Mouse (Mus musculus): ENCODE results near the gene Slc6a18.
"Not testable (repeated sequence)": the region's sequence is repeated elsewhere in the genome, so short reads cannot be mapped to it uniquely, and the experiment has no call there.

The Slc6a18 gene

DNA sequence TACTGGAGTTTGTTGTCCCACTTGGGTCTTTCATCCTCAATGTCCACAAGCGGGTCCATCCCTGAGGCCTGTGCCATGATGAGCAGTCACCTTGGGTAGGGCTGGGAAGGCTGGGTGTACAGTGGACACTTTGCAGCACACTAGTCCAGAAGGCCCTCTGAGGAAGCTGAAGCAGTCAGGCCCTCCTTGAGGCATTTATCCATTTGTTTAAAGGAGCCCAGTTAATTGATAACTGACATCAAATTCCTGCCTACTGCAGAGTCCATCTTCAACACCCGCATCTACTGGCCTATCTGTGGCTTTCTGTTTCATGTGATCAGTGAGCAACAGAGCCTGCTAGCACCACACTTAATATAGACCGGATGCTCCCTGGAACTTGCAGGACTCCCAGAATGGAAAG is at the start of gene Slc6a18:
TSS of gene Slc6a18 (minus strand) at position 171 of the 400 bp plus-strand sequence.
- no peak for DNase-seq (ENCODE audit: low spot score)

GRCm38 (mm10) chr13:73725315-73725714 is 47.5 kb upstream of the Slc6a18 start:
- DNase-seq (ENCODE audit: low spot score): no peak

DNA sequence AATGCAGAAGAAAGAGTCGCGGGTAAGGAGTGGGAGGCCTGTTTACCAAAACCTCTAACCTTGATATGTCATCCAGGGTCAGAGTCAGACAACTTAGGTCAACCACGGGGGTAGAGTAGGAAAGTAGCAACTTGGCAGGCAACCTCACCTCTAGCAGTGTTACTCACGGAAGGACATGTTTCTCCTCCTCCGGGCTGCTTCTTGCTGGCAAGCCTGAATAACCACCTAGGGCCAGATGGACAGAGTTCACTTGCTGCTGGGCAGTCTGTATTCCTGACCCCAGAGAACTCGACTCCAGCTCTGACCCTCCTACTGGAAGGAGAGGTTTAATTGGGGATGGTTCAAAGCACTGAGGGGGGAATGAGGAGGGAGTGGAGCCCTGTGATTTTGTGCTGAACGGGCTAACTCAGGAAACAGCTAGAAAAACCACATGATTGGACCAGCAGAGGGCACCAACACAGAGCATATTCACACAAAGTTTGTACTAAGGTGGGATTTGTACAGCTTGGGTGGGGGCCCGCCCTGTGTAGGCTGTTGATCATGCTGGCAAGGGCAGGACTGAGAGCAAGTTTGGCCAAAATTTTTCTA is 45.4 kb upstream of the Slc6a18 start:
- DNase-seq (ENCODE audit: low spot score): peak; percentile 69

DNA sequence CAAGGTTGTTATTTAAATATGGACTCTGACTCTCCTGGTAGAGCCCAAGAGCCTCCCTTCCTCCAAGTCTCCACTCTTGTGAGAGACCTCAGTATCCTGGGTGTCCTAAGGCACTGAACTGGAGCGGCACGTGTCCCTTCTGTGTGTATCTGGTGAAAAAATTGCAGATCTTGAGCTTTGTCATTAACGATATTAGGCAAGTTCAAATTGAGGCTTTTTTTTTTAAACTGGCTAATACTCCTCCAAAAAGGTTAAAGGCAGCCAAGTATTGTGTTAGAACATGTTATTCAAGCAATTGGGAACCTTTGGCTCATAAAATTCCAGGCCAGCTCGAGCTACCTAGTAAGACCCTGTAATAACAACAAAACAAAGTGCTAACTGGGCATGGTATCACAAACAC is 42.4 kb upstream of the Slc6a18 start:
- peak; percentile 58 for DNase-seq (ENCODE audit: low spot score)

GRCm38 (mm10) chr13:73718225-73718624 is 40.4 kb upstream of the Slc6a18 start:
- peak; percentile 91 for DNase-seq (ENCODE audit: low spot score)

DNA sequence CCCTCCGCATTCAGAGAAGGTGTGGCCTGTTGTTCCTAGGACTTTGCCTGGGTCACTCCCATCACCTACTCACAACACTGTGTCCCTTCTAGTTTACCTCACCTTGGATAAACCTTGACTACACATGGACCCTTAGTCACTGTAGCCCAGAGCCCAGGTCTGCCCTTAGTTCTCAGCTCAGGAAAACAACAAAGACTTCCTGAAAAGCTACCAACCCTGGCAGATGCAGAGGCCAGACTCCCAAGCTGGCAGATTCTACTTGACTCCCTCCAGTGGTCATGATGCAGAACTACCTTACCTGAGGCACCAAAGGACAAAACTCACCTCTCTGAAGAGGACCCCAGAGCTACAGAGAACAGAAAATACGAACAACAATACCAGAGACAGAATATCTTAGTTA is 36.2 kb upstream of the Slc6a18 start:
- DNase-seq (ENCODE audit: low spot score): peak; percentile 39

- DNase-seq (ENCODE audit: low spot score): no peak
Observed at GRCm38 (mm10) chr13:73713204-73713603, 35.4 kb upstream of the Slc6a18 start.

DNA sequence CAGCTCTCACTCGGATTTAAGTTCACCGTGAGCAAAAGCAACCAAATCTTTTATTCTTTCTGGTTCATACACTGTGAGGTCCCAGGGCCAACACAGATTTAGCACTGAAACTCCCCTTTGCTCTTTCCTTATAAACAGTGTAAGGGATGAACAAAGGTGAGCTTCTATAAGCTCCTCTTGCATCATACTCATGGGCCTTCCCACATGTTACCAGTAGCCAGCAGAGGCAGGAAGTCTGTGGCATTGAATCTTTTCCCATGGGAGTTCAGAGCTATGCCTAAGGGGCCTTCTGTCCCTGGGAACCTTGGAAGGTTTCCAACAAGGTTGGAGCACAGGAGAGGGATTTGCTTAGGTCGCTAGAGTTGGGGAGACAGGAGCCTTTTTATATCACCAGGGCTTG is 34.4 kb upstream of the Slc6a18 start:
- DNase-seq (ENCODE audit: low spot score): no peak

DNA sequence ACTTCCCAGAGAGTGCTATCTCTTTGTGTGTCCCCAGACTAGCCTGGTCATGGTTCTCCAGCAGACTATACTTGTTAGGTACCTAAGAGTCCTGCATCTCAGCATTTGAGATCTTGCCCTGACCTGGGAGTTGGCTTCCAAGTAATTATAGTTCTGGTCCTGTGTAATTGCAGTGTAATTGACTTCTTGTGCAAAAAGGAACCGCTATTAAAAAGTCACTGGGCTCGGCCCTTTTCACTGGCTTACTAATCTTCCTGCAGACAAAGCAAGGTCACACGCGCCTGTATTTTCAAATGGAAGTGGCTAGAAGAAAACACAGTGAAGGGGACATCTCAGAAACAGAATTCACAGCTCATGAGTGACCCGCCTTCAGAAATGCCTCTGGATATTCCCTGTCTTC is 34.0 kb upstream of the Slc6a18 start:
- DNase-seq (ENCODE audit: low spot score): no peak

DNA sequence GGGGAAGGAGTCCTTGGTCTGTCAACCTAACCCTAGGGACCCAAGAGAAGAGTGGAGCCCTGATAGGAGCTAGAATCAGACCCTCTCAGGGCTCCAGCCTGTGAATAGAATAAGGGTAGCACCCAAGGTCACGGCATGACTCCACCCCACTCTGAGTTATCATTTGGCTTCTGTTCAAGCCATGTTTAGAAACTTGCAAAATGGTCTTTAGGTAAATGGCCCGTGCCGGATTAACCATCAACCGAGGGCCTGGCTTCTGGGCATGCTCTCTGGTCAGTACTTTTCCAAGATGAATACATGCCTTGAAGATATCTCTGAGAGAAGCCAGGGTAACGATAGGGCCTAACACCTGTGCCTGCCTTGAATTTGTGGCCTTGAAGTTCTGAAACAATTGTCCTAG is 33.4 kb upstream of the Slc6a18 start:
- DNase-seq (ENCODE audit: low spot score): no peak

DNA sequence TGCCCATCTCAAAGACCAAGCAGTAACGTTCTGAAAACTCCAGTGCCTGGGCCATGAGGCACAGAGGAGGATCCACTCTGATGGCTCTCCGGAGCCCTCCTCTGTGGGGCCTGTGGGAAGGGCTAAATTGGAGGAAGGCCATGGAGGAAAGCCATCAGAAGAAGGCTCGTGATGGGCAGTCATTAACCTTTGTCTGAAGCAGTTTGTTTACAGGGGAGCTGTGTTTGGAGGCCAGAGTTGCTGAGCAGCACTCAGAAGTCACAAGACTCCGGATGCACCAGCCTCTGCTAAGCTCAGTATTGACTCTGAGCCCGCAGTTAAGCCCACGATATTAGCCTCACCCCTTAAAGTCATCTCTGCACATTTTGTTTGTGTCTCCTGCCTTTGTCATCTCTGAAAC is 31.7 kb upstream of the Slc6a18 start:
- no peak for DNase-seq (ENCODE audit: low spot score)

GRCm38 (mm10) chr13:73704694-73705325 is 27.0 kb upstream of the Slc6a18 start, which contains the start of gene Slc6a19:
Gene Slc6a19 (minus strand): TSS chr13:73704865.
- no peak for DNase-seq (ENCODE audit: low spot score)

DNA sequence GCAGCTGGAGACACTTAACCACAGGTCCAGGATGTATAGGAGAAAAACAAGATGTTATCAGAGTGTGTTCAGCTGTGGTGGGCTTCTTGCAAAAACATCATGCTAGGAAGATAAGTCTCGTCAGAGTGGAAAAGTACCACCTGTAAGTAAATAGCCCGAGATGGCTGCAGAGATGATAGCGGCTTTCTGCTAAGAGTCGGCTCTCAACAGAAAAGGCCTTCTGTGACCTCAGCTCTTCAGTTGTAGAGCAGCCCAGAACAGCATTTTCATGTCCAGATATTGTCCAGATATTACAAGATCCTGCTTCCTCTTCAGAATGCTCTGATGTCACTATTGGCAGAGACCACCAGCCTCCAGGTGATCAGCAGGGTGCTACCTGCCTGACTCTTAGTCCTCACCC is 25.7 kb upstream of the Slc6a18 start:
- DNase-seq (ENCODE audit: low spot score): not testable (repeated sequence)

GRCm38 (mm10) chr13:73702776-73703175 is 25.0 kb upstream of the Slc6a18 start:
- DNase-seq (ENCODE audit: low spot score): no peak

DNA sequence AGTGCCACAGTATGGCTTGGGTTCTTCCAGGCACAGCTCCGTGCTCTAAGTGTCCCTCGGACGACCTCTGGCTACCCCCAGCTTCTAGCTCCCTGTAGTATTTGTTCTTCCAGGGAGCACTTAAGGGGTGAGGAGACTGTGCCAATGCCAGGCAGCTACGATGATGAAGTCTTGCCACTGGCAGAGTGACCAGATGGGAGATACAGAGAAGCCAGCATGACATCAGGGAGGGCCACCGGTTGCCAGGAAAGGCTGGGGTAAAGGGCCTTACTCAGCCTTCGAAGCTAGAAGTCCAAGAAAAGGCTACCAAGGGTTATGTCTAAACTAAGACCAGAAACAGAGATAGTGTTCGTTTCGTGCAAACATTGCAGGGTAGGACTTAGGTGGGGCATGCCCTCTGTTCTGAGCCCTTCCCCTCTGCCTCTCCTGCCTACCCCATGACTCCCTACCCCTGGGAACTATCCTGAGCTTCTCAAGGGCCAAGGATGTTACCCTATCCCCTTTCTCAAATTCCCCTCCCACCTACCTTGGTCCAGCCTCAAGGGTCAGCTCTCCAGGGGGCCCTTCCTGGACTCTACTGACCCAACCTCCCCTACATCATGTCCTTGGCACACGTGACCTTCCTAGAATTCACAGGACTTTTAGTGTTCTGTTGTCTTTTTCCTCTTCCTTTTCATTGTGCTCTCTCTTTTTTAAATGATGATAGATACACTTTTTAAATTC is 23.5 kb upstream of the Slc6a18 start:
- peak; percentile 87 for DNase-seq (ENCODE audit: low spot score)

DNA sequence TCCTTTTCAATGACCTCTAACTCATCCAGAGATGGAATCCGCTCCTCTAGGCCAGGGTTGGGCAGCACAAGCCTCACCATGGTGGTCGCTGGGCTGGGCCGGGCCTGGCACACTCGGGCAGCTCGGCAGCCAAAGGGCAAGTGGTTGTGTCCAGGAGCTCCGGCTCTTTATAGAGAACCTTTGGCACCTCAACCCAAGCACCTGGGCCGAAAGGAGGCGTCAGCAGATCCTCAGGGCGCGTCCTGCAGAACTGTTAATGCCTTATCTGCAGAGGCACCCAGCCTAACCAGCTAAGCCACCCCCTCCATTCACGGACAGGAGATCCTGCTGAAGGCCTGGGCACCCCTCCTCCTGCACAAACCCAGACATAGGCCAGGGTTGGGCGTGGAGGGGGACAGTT is 22.7 kb upstream of the Slc6a18 start:
- no peak for DNase-seq (ENCODE audit: low spot score)

GRCm38 (mm10) chr13:73699714-73700113 is 21.9 kb upstream of the Slc6a18 start:
- no peak for DNase-seq (ENCODE audit: low spot score)

- DNase-seq (ENCODE audit: low spot score): no peak
Observed at GRCm38 (mm10) chr13:73696529-73696928, 18.7 kb upstream of the Slc6a18 start.

DNA sequence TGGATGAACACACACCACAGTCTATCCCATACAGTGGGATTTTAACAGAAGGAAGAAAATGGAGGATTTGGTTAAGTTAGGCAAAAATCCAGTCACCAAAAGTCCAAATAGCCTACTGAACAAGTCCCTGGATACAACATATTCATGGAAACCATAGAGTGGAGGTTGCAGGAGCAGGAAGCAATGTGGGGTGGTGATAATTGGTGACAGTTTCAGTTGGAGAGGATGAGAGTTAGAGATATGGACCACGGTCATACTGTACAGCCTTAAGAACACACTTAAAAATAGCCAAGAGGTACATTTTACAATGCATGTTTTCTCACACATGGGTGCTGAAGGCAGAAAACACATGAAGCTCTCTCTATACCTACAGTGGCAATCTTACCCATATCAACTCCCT is 17.1 kb upstream of the Slc6a18 start:
- no peak for DNase-seq (ENCODE audit: low spot score)

DNA sequence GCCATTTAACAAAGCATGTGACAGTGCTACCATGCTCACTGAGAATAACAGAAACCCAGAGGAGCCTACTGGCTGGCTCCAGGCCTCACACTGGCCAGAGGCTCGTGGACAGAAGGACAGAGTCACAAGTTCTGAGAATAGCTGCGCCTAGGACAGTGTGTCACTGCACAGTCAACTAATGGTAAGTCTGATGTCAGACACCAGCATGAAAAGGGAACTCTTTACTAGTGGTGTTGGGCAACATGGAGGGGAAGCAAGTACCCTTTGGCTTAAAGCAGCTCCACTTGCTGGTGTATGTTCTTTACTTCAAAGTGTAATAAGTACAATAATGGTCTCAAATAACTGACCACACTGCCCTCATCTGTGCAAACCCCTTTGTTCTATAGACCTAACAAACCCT is 15.5 kb upstream of the Slc6a18 start:
- DNase-seq (ENCODE audit: low spot score): no peak

- DNase-seq (ENCODE audit: low spot score): peak; percentile 36
Observed at GRCm38 (mm10) chr13:73692249-73692868, 14.5 kb upstream of the Slc6a18 start.

DNA sequence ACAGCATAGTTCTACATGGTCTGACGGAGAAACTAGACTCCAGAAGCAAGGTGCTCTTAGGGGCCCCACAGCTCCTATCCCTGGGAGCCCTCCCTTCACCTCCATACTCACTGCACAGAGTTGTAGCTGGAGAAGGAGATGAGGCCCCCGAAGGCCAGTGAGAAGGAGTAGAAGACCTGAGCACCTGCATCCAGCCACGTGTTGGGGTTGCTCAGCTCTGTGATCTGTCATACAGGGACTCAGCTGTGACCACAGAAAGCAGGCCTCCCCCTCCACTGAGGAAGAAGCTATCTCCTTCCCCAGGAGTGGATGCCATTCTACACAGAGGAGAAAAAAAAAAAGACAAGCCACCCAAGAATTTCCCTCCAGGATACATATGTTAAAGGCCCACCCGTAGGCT is 11.1 kb upstream of the Slc6a18 start:
- DNase-seq (ENCODE audit: low spot score): no peak

GRCm38 (mm10) chr13:73687601-73688000 is 9.8 kb upstream of the Slc6a18 start:
- DNase-seq (ENCODE audit: low spot score): no peak
